Mouse (Mus musculus): ENCODE results near the gene Krt6b. TPM values are rescaled to one million over a fixed set of nuclear protein-coding genes. Genes with fewer than 3 reads are reported as not detected.
"Not testable (repeated sequence)": the region's sequence is repeated elsewhere in the genome, so short reads cannot be mapped to it uniquely, and the experiment has no call there.

Gene Krt6b
- not detected in 2 replicates for total RNA-seq (2021)
- long read RNA-seq: 0 reads

- no peak for DNase-seq
Measured at GRCm38 (mm10) chr15:101680187-101680586, at the start of gene Krt6b. TSS of gene Krt6b (minus strand) at chr15:101680287.

- no peak for DNase-seq
Measured at GRCm38 (mm10) chr15:101724686-101725085, 44.6 kb upstream of the Krt6b start.

GRCm38 (mm10) chr15:101715831-101716230 is 35.7 kb upstream of the Krt6b start:
- DNase-seq: no peak

GRCm38 (mm10) chr15:101714356-101714755 is 34.3 kb upstream of the Krt6b start:
- no peak for DNase-seq

GRCm38 (mm10) chr15:101713731-101714130 is 33.6 kb upstream of the Krt6b start:
- DNase-seq: no peak

- no peak for DNase-seq
Measured at GRCm38 (mm10) chr15:101712720-101713119, 32.6 kb upstream of the Krt6b start, which contains the start of gene Krt5. TSS of gene Krt5 (minus strand) at chr15:101712898.

- DNase-seq: no peak
Measured at GRCm38 (mm10) chr15:101708683-101709082, 28.6 kb upstream of the Krt6b start.

- no peak for DNase-seq
Measured at GRCm38 (mm10) chr15:101707454-101707853, 27.4 kb upstream of the Krt6b start.

- no peak for DNase-seq
Measured at GRCm38 (mm10) chr15:101704066-101704465, 24.0 kb upstream of the Krt6b start.

- DNase-seq: no peak
Measured at GRCm38 (mm10) chr15:101702380-101702779, 22.3 kb upstream of the Krt6b start.

- no peak for DNase-seq
Measured at GRCm38 (mm10) chr15:101699866-101700265, 19.8 kb upstream of the Krt6b start.

GRCm38 (mm10) chr15:101699192-101699591 is 19.1 kb upstream of the Krt6b start:
- DNase-seq: no peak

- no peak for DNase-seq
Measured at GRCm38 (mm10) chr15:101697326-101698188, 17.5 kb upstream of the Krt6b start.

GRCm38 (mm10) chr15:101694207-101694606 is 14.1 kb upstream of the Krt6b start, which contains the start of gene Krt6a:
TSS of gene Krt6a (minus strand) at chr15:101694307.
- DNase-seq: no peak

GRCm38 (mm10) chr15:101690460-101690859 is 10.4 kb upstream of the Krt6b start:
- not testable (repeated sequence) for DNase-seq

GRCm38 (mm10) chr15:101688161-101688560 is 8.1 kb upstream of the Krt6b start:
- no peak for DNase-seq

GRCm38 (mm10) chr15:101675978-101676377 is 4.1 kb downstream of the Krt6b start:
- no peak for DNase-seq

GRCm38 (mm10) chr15:101652736-101653265 is 27.3 kb downstream of the Krt6b start:
- DNase-seq: peak; percentile 19

- no peak for DNase-seq
Measured at GRCm38 (mm10) chr15:101647280-101647679, 32.8 kb downstream of the Krt6b start, which contains the start of gene Gm5478. TSS of gene Gm5478 (minus strand) at chr15:101647380.

GRCm38 (mm10) chr15:101627884-101628283 is 52.2 kb downstream of the Krt6b start, which contains the start of gene Gm5414:
TSS of gene Gm5414 (minus strand) at chr15:101628188.
- no peak for DNase-seq

All from adrenal gland, postnatal 25 days (tissue).